Mouse (Mus musculus) bone marrow macrophage, adult 2 months (primary cell): ENCODE data around the gene Foxn3.

ENCODE experiments used
- CTCF ChIP-seq: IDR thresholded peaks from 2 replicates; pipeline ENCODE4 v1.5.1; 2012; ENCODE audit warnings: low read depth, mild to moderate bottlenecking, low read length, moderate library complexity
- POLR2A ChIP-seq: IDR thresholded peaks from 2 replicates; pipeline ENCODE4 v1.6.1; 2012; ENCODE audit warnings: mild to moderate bottlenecking, low read depth, low read length, borderline replicate concordance

GRCm38 (mm10) chr12:99545270-99545770, 18.1 kb downstream of the Foxn3 start:
- TF ChIP-seq CTCF, result no peak
- TF ChIP-seq POLR2A, result no peak
